18 mouse cellular contexts compared by ENCODE assay signal in the genomic region with DNA sequence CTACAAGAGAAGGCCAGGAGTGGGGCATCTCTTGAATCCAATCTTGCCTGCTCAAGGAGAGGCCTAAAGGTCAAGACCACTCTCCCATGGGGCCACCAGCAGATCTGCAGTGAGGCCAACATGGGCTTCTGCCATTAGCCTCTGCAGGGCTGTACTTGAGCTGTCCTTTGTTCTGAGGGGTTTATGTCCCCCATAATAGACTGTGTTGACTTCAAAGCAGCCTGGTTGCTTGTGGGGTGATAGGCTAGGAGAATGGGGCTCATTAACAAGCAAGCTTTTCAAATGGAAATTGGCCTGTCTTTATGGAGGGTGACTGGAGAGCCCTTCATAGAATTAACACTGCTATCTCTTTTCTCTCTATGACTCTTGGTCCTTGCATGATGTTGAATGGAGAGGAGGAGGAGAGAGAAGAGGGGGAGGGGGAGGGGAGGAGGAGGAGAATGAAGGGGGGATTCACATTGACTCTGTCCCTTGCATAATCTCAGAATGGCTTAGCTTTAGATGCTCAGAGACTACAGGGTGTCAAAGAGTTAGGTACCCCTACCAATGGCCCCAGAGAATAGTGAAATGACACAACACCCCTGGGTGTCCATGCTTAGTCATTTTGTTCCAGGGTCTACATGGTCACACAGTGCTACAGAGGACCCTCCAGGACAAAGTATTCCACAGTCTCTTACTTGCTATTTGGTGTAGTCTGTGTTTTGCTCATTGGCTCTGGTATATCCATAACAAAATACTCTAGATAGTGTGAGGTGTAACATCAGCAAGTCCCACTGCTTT.
DNase-seq lines count a peak whose midpoint lies in the region; ATAC-seq lines count a peak whose summit lies in the region.
"Had no signal": no experiment of that assay in that cellular context is flagged by ENCODE, and none has a peak within 500 bp of the region (broad histone marks: within the 10 kb centered on the region; RNA-seq: fewer than 3 reads in every experiment).

No protein-coding gene starts in this region.

- no peaks in the 10 kb centered on the region for H3K9me3 ChIP-seq in midbrain, embryonic 10.5 days (replicated peaks)
- no peaks in the 10 kb centered on the region for H3K9me3 ChIP-seq in midbrain, embryonic 16.5 days (replicated peaks; ENCODE audit: control insufficient read depth, low read length, poor library complexity, severe bottlenecking)
- H3K9me3 ChIP-seq in forebrain, embryonic 16.5 days (ENCODE audit: control insufficient read depth, low read length), result no peaks in the 10 kb centered on the region
- H3K9me3 ChIP-seq in neural tube, embryonic 13.5 days, result no peaks in the 10 kb centered on the region
- H3K9me3 ChIP-seq: liver, embryonic 15.5 days; megakaryocyte, embryonic 14.5 days had no signal

- H3K4me2 ChIP-seq in midbrain, embryonic 16.5 days (ENCODE audit: low read length), result no peak overlapping the region
- H3K4me2 ChIP-seq in forebrain, embryonic 16.5 days (ENCODE audit: low read length), result no peak overlapping the region
- no peak overlapping the region for H3K4me2 ChIP-seq in neural tube, embryonic 13.5 days
- H3K4me2 ChIP-seq: liver, embryonic 15.5 days had no signal

- H3K4me1 ChIP-seq in midbrain, embryonic 10.5 days, result peaks cover 32% of the 10 kb centered on the region
- H3K4me1 ChIP-seq in midbrain, embryonic 16.5 days (ENCODE audit: control insufficient read depth, insufficient read depth, low read length), result no peaks in the 10 kb centered on the region
- H3K4me1 ChIP-seq in forebrain, embryonic 16.5 days (replicated peaks; ENCODE audit: control insufficient read depth, insufficient read depth, low read length), result no peaks in the 10 kb centered on the region; the same call in 1 of the 2 replicates
- H3K4me1 ChIP-seq in neural tube, embryonic 13.5 days (replicated peaks), result peaks cover 23% of the 10 kb centered on the region
- H3K4me1 ChIP-seq: liver, embryonic 15.5 days; megakaryocyte, embryonic 14.5 days had no signal

- no peak overlapping the region for H3K9ac ChIP-seq in midbrain, embryonic 16.5 days (ENCODE audit: low read depth, low read length)
- H3K9ac ChIP-seq in forebrain, embryonic 16.5 days (replicated peaks; ENCODE audit: low read depth, low read length), result no peak overlapping the region
- no peak overlapping the region for H3K9ac ChIP-seq in neural tube, embryonic 13.5 days
- H3K9ac ChIP-seq: liver, embryonic 15.5 days had no signal

- H3K36me3 ChIP-seq in midbrain, embryonic 10.5 days, result no peaks in the 10 kb centered on the region
- H3K36me3 ChIP-seq in midbrain, embryonic 16.5 days (ENCODE audit: control insufficient read depth, insufficient read depth, low read length), result no peaks in the 10 kb centered on the region
- H3K36me3 ChIP-seq in forebrain, embryonic 16.5 days (ENCODE audit: control insufficient read depth, insufficient read depth), result no peaks in the 10 kb centered on the region
- H3K36me3 ChIP-seq in neural tube, embryonic 13.5 days, result no peaks in the 10 kb centered on the region
- H3K36me3 ChIP-seq: liver, embryonic 15.5 days had no signal

- peak overlapping the region; percentile 67; the same call in 1 of the 2 replicates for H3K27ac ChIP-seq in midbrain, embryonic 10.5 days (replicated peaks)
- H3K27ac ChIP-seq in midbrain, embryonic 16.5 days (ENCODE audit: low read length), result no peak overlapping the region
- H3K27ac ChIP-seq in forebrain, embryonic 16.5 days (ENCODE audit: low read length), result no peak overlapping the region
- 0 out of 2 replicates have a peak overlapping the region, but pooled peaks have one; percentile 67 for H3K27ac ChIP-seq in neural tube, embryonic 13.5 days (replicated peaks)
- H3K27ac ChIP-seq: gastrocnemius, adult 2 months; liver, embryonic 15.5 days had no signal

- peaks cover 82% of the 10 kb centered on the region for H3K27me3 ChIP-seq in midbrain, embryonic 10.5 days (ENCODE audit: low read depth, poor library complexity, severe bottlenecking)
- no peaks in the 10 kb centered on the region for H3K27me3 ChIP-seq in midbrain, embryonic 16.5 days (ENCODE audit: control insufficient read depth, insufficient read depth, low read depth, low read length)
- H3K27me3 ChIP-seq in forebrain, embryonic 16.5 days (replicated peaks; ENCODE audit: control insufficient read depth, insufficient read depth, low read length), result 0 out of 2 replicates have a peak, but pooled peaks cover 2% of the 10 kb centered on the region
- peaks cover 9% of the 10 kb centered on the region; the same call in 1 of the 2 replicates for H3K27me3 ChIP-seq in neural tube, embryonic 13.5 days
- H3K27me3 ChIP-seq: liver, embryonic 15.5 days; megakaryocyte, embryonic 14.5 days had no signal

- no peak overlapping the region for H3K4me3 ChIP-seq in midbrain, embryonic 10.5 days
- no peak overlapping the region for H3K4me3 ChIP-seq in midbrain, embryonic 16.5 days (ENCODE audit: low read depth, low read length)
- no peak overlapping the region for H3K4me3 ChIP-seq in forebrain, embryonic 16.5 days (replicated peaks; ENCODE audit: low read length)
- no peak overlapping the region for H3K4me3 ChIP-seq in neural tube, embryonic 13.5 days
- H3K4me3 ChIP-seq: gastrocnemius, adult 2 months; liver, embryonic 15.5 days; megakaryocyte, embryonic 14.5 days had no signal

- no peak for ATAC-seq in midbrain, embryonic 16.5 days
- peak; percentile 55; the same call in 1 of the 2 replicates for ATAC-seq in forebrain, embryonic 16.5 days
- ATAC-seq in neural tube, embryonic 13.5 days (ENCODE audit: low read depth), result peak; percentile 15; the same call in 1 of the 2 replicates
- ATAC-seq: hindbrain, embryonic 16.5 days; lung, postnatal 0 days had no signal

- peak; percentile 64 for DNase-seq in midbrain, embryonic 10.5 days (ENCODE audit: low spot score)
- peak; percentile 25 for DNase-seq in embryo, embryonic 9.5 days (ENCODE audit: extremely low spot score)
- DNase-seq in adrenal gland, postnatal 4 days (ENCODE audit: low spot score in 2 of 2), result no peak
- DNase-seq in cerebellum, postnatal 4 days (ENCODE audit: low spot score in 2 of 2), result no peak
- DNase-seq: adrenal gland, postnatal 25 days; cerebellum, adult 9-11 months; gastrocnemius, adult 2 months; kidney, adult 18-20 months; kidney, postnatal 14 days; right cerebral cortex, postnatal 14 days; thymus, postnatal 14 days had no signal

Comparison
In these comparisons a context has a peak if more than half of its experiments do, and no peak if none do; other contexts are left out.
1. H3K27ac ChIP-seq: peak in midbrain, embryonic 10.5 days (single experiment) and neural tube, embryonic 13.5 days (single experiment); none in midbrain, embryonic 16.5 days (single experiment) and forebrain, embryonic 16.5 days (single experiment).
2. DNase-seq: peak in midbrain, embryonic 10.5 days (single experiment) and embryo, embryonic 9.5 days (single experiment); none in adrenal gland, postnatal 4 days (0 of 2) and cerebellum, postnatal 4 days (0 of 2).